Mouse (Mus musculus) Patski (cell line): ENCODE data around the gene B4galt2. TPM values are rescaled to one million over a fixed set of nuclear protein-coding genes. Genes with fewer than 3 reads are reported as not detected.

ENCODE experiments used
- ATAC-seq: fragments of 100-300 bp; one replicate; pipeline ENCODE4 v1.8.0; 2021
- CTCF ChIA-PET: fragments of 350-600 bp; sonication (Branson Sonifier 250); formaldehyde crosslinking; loops from one replicate; lab custom pipeline; 2022; ENCODE audit warnings: inconsistent platforms; lab: Charles Lee
- POLR2A ChIA-PET: fragments of 350-600 bp; sonication (Branson Sonifier 250); formaldehyde crosslinking; loops from one replicate; lab custom pipeline; 2022; ENCODE audit warnings: antibody characterized with exemption, inconsistent platforms; lab: Charles Lee
- DNase-seq: peaks from one replicate; pipeline ENCODE4 v3.0.0-alpha.2; 2011; ENCODE audit warnings: low read depth, low spot score
- H3K27me3 ChIP-seq: fragments of 371-371 bp; one replicate; pipeline ENCODE4 v1.5.1; 2021
- CTCF ChIP-seq: fragments of 100-300 bp; IDR thresholded peaks from one replicate; pipeline ENCODE4 v1.5.1; 2021
- in situ Hi-C: fragments of 300-500 bp; cut with MboI; formaldehyde crosslinking; loops from 3 replicates; pipeline ENCODE4 v1.11.1; 2018; ENCODE audit warnings: low pct_unique_long_range_greater_than_20kb, mixed read lengths
- polyA plus RNA-seq: library from polyadenylated mRNA; unstranded; gene quantifications from one replicate; pipeline ENCODE4 v1.2.3, GENCODE M21; 2021

B4galt2 gene
- polyA plus RNA-seq, 1 experiment from 2014 or later: 26.0 TPM

GRCm38 (mm10) chr4:117872471-117872886 is 10.8 kb downstream of the B4galt2 start, which contains the start of gene Ccdc24:
Gene Ccdc24, minus strand, starts transcription at chr4:117872557.
- in situ Hi-C loops: no loop called here
- no peak for TF ChIP-seq CTCF
- no peaks in the 10 kb centered on the region for H3K27me3 ChIP-seq
- POLR2A ChIA-PET: no interaction called here
- CTCF ChIA-PET: no interaction called here
- no peak for DNase-seq
- ATAC-seq: no peak

- DNase-seq (no peak), ATAC-seq (no peak)
- TF ChIP-seq CTCF: no peak
- H3K27me3 ChIP-seq: no peaks in the 10 kb centered on the region
- in situ Hi-C loops: no loop called here
- POLR2A ChIA-PET: interaction anchor here (0.6 kb wide), 1 partner anchor 256 kb away, joined by 3 read pairs; no protein-coding TSS in a partner anchor
- CTCF ChIA-PET: interaction anchor here (1.0 kb wide), 1 partner anchor 17 kb away, joined by 3 read pairs; no protein-coding TSS in a partner anchor
Observed at GRCm38 (mm10) chr4:117871787-117872186, 11.5 kb downstream of the B4galt2 start.

- DNase-seq: no peak
- ChIA-PET CTCF (interaction anchor here (1.6 kb wide), 1 partner anchor 11 kb away, joined by 7 read pairs; no protein-coding TSS in a partner anchor), POLR2A (no interaction called here)
- no peak for ATAC-seq
- in situ Hi-C loops: no loop called here
- no peak for TF ChIP-seq CTCF
- H3K27me3 ChIP-seq: no peaks in the 10 kb centered on the region
Observed at GRCm38 (mm10) chr4:117870437-117870836, 12.8 kb downstream of the B4galt2 start.

- ChIA-PET CTCF (interaction anchor here (1.6 kb wide), 1 partner anchor 10 kb away, joined by 7 read pairs; no protein-coding TSS in a partner anchor), POLR2A (no interaction called here)
- in situ Hi-C loops: no loop called here
- no peaks in the 10 kb centered on the region for H3K27me3 ChIP-seq
- DNase-seq: no peak
- no peak for TF ChIP-seq CTCF
- no peak for ATAC-seq
Observed at GRCm38 (mm10) chr4:117869317-117869716, 14.0 kb downstream of the B4galt2 start.

- no peaks in the 10 kb centered on the region for H3K27me3 ChIP-seq
- DNase-seq (no peak), ATAC-seq (no peak)
- ChIA-PET CTCF (interaction anchor here (1.8 kb wide), 1 partner anchor 10 kb away, joined by 3 read pairs; no protein-coding TSS in a partner anchor), POLR2A (no interaction called here)
- in situ Hi-C loops: no loop called here
- no peak for TF ChIP-seq CTCF
Observed at GRCm38 (mm10) chr4:117867823-117868222, 15.5 kb downstream of the B4galt2 start.

GRCm38 (mm10) chr4:117867000-117867399 is 16.3 kb downstream of the B4galt2 start:
- no peaks in the 10 kb centered on the region for H3K27me3 ChIP-seq
- in situ Hi-C loops: no loop called here
- POLR2A ChIA-PET: interaction anchor here (1.3 kb wide), 1 partner anchor 10 kb away, joined by 3 read pairs; no protein-coding TSS in a partner anchor
- CTCF ChIA-PET: interaction anchor here (0.7 to 1.8 kb wide), 2 partner anchors 11 to 35 kb away, joined by 3 read pairs; no protein-coding TSS in a partner anchor
- no peak for ATAC-seq
- no peak for TF ChIP-seq CTCF
- DNase-seq: no peak

GRCm38 (mm10) chr4:117866083-117866482 is 17.2 kb downstream of the B4galt2 start:
- ChIA-PET POLR2A (interaction anchor here (0.6 to 1.3 kb wide), 2 partner anchors 11 to 137 kb away, joined by 3 read pairs; no protein-coding TSS in a partner anchor), CTCF (interaction anchor here (1.8 kb wide), 1 partner anchor 12 kb away, joined by 3 read pairs; no protein-coding TSS in a partner anchor)
- TF ChIP-seq CTCF: no peak
- DNase-seq: peak; percentile 55
- no peaks in the 10 kb centered on the region for H3K27me3 ChIP-seq
- in situ Hi-C loops: no loop called here
- peak; percentile 66 for ATAC-seq

- H3K27me3 ChIP-seq: no peaks in the 10 kb centered on the region
- DNase-seq: no peak
- in situ Hi-C loops: no loop called here
- ChIA-PET CTCF (interaction anchor here (1.4 kb wide), 1 partner anchor 221 kb away, joined by 4 read pairs; no protein-coding TSS in a partner anchor), POLR2A (no interaction called here)
- TF ChIP-seq CTCF: no peak
- ATAC-seq: no peak
Observed at GRCm38 (mm10) chr4:117862823-117863222, 20.5 kb downstream of the B4galt2 start.

GRCm38 (mm10) chr4:117860570-117860969 is 22.7 kb downstream of the B4galt2 start:
- in situ Hi-C loops: no loop called here
- POLR2A ChIA-PET: no interaction called here
- CTCF ChIA-PET: interaction anchor here (1.2 to 1.9 kb wide), 2 partner anchors 18 to 223 kb away, joined by 3 to 4 read pairs; no protein-coding TSS in a partner anchor
- H3K27me3 ChIP-seq: no peaks in the 10 kb centered on the region
- no peak for TF ChIP-seq CTCF
- DNase-seq (no peak), ATAC-seq (no peak)

GRCm38 (mm10) chr4:117858794-117859193 is 24.5 kb downstream of the B4galt2 start:
- DNase-seq (no peak), ATAC-seq (peak; percentile 44)
- CTCF ChIA-PET: interaction anchor here (0.9 to 1.9 kb wide), 14 partner anchors 8 to 225 kb away, joined by 3 to 8 read pairs (median 4); no protein-coding TSS in a partner anchor
- H3K27me3 ChIP-seq: no peaks in the 10 kb centered on the region
- POLR2A ChIA-PET: no interaction called here
- TF ChIP-seq CTCF: no peak
- in situ Hi-C loops: no loop called here

- TF ChIP-seq CTCF: no peak
- ATAC-seq (no peak), DNase-seq (no peak)
- in situ Hi-C loops: no loop called here
- ChIA-PET POLR2A (no interaction called here), CTCF (interaction anchor here (1.4 kb wide), 1 partner anchor 14 kb away, joined by 4 read pairs; no protein-coding TSS in a partner anchor)
- H3K27me3 ChIP-seq: no peaks in the 10 kb centered on the region
Observed at GRCm38 (mm10) chr4:117855146-117855545, 28.1 kb downstream of the B4galt2 start.
